Mouse (Mus musculus) layer of hippocampus, postnatal 25 days (tissue): ENCODE results near the gene Golm1. TPM values are rescaled to one million over a fixed set of nuclear protein-coding genes. Genes with fewer than 3 reads are reported as not detected.
"Not testable (repeated sequence)": the region's sequence is repeated elsewhere in the genome, so short reads cannot be mapped to it uniquely, and the experiment has no call there.

Experiments
- DNase-seq, 2 experiments: peaks; one replicate each; pipeline ENCODE4 v3.0.0; 2022; ENCODE audit warnings: mixed read lengths in 2 of 2, low spot score in 1 of 2; ENCODE audit errors: extremely low spot score in 1 of 2
- total RNA-seq, 2 experiments: library from RNA; stranded (reverse); gene quantifications; 2 replicates each; pipeline ENCODE4 v1.2.3; 2021

The Golm1 gene
- total RNA-seq, 2 experiments from 2014 or later: 54.3 to 62.7 TPM

- DNase-seq: no peak
Measured at GRCm38 (mm10) chr13:59604511-59604910, 71.1 kb downstream of the Golm1 start.

GRCm38 (mm10) chr13:59603096-59603495 lies 72.5 kb downstream of the Golm1 start:
- no peak for DNase-seq

GRCm38 (mm10) chr13:59592630-59593029 lies 83.0 kb downstream of the Golm1 start:
- no peak for DNase-seq

- not testable (repeated sequence) for DNase-seq
Measured at GRCm38 (mm10) chr13:59592058-59592457, 83.6 kb downstream of the Golm1 start.

- DNase-seq: no peak
Measured at GRCm38 (mm10) chr13:59590691-59591090, 84.9 kb downstream of the Golm1 start.

- no peak for DNase-seq
Measured at GRCm38 (mm10) chr13:59589672-59590071, 85.9 kb downstream of the Golm1 start.

GRCm38 (mm10) chr13:59587201-59587600 lies 88.4 kb downstream of the Golm1 start:
- no peak for DNase-seq

GRCm38 (mm10) chr13:59585648-59586005 lies 90.0 kb downstream of the Golm1 start:
- DNase-seq: peak in 1 of 2 experiments; percentile 22

- DNase-seq: peak; percentile 99
Measured at GRCm38 (mm10) chr13:59584947-59585647, 90.5 kb downstream of the Golm1 start, which contains the start of the genes Agtpbp1 and Naa35. Agtpbp1 (minus strand) TSS chr13:59585227. Naa35 (plus strand) TSS chr13:59585259.

Other genes with a start within 250 kb of the Golm1 start
- 100 to 1,000 TPM; 351 to 374 TPM for gene Agtpbp1, start 90.6 kb downstream of the Golm1 start, total RNA-seq
- 100 to 1,000 TPM in 1 of 2 experiments, 10 to 100 TPM in 1; 99.1 to 103 TPM for gene Naa35, start 90.6 kb downstream of the Golm1 start, total RNA-seq
- gene 4921517D22Rik, start 18.3 kb upstream of the Golm1 start, total RNA-seq: not detected
- under 1 TPM; 0.27 to 0.38 TPM for gene Spata31d1a, start 34.5 kb upstream of the Golm1 start, total RNA-seq
- gene Spata31d1b, start 36.5 kb upstream of the Golm1 start, total RNA-seq: under 1 TPM; 0.12 to 0.14 TPM
- gene Spata31d1d, start 55.9 kb upstream of the Golm1 start, total RNA-seq: not detected
- under 1 TPM; 0.45 to 0.66 TPM for gene 1700014D04Rik, start 70.9 kb upstream of the Golm1 start, total RNA-seq
- gene Isca1, start 94.0 kb upstream of the Golm1 start, total RNA-seq: 100 to 1,000 TPM; 129 to 152 TPM
- not detected for gene Gm49354, start 106.4 kb upstream of the Golm1 start, total RNA-seq
- gene Tut7, start 147.3 kb upstream of the Golm1 start, total RNA-seq: 10 to 100 TPM; 59.0 to 64.0 TPM